ENCODE assay signal across 8 mouse cellular contexts in the genomic region with DNA sequence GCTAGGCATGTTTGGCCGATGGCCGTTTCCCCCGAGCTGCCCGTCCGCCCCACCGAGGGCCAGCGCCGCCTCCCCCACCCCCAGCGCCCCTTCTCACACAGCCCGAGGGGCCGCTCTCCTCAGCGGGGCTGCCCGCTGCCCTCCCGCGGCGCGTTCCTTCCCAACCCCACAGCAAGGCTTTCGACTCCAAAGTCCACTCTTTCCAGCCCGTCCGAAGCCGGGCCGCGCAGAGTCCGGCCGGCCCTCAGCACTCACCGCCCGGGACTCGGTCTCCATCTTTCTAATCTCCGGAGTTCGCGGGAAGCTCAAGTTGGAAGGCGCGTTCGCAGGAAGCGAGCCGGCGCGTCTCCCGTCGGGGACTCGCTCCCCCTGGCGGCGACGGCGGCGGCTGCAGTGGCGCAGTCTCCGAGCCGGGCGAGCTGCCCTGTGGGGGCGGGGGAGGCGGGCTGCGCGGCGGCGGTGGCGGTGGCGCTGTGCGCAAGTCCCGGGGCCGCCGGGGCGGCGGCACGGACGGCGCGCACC. TPM values are rescaled to one million over a fixed set of nuclear protein-coding genes. Genes with fewer than 3 reads are reported as not detected.
A peak's percentile ranks its signal among the peaks of the same experiment; 100 is the strongest.
DNase-seq lines count a peak whose midpoint lies in the region; ATAC-seq and TF ChIP-seq lines count a peak whose summit lies in the region.
"Had no signal": no experiment of that assay in that cellular context is flagged by ENCODE, and none has a peak within 500 bp of the region (broad histone marks: within the 10 kb centered on the region; RNA-seq: fewer than 3 reads in every experiment).

A gene (minus strand): TSS at position 426 of the 522 bp plus-strand sequence.

- 13% methylated on average over 65 of the region's 68 CpGs for WGBS in embryonic facial prominence, embryonic 15.5 days
- WGBS in heart, embryonic 11.5 days (ENCODE audit: insufficient replicate concordance): 13% methylated on average over 51 of the region's 68 CpGs
- 9% methylated on average over 63 of the region's 68 CpGs for WGBS in limb, embryonic 13.5 days
- 17% methylated on average over 59 of the region's 68 CpGs for WGBS in midbrain, embryonic 13.5 days

- H3K27me3 ChIP-seq in embryonic facial prominence, embryonic 15.5 days: peaks cover 20% of the 10 kb centered on the region
- peaks cover 15% of the 10 kb centered on the region for H3K27me3 ChIP-seq in heart, embryonic 11.5 days (ENCODE audit: control insufficient read depth, insufficient read depth, low read length)
- H3K27me3 ChIP-seq in limb, embryonic 13.5 days: peaks cover 36% of the 10 kb centered on the region
- H3K27me3 ChIP-seq in midbrain, embryonic 13.5 days: peaks cover 32% of the 10 kb centered on the region

- no peaks in the 10 kb centered on the region for H3K36me3 ChIP-seq in embryonic facial prominence, embryonic 15.5 days
- H3K36me3 ChIP-seq in heart, embryonic 11.5 days (ENCODE audit: control insufficient read depth, insufficient read depth, low read length): no peaks in the 10 kb centered on the region
- no peaks in the 10 kb centered on the region for H3K36me3 ChIP-seq in limb, embryonic 13.5 days
- no peaks in the 10 kb centered on the region for H3K36me3 ChIP-seq in midbrain, embryonic 13.5 days

- H3K27ac ChIP-seq in bone marrow macrophage, adult 2 months (ENCODE audit: insufficient read depth, low read depth, low read length): no peak within 1 kb of the TSS
- H3K27ac ChIP-seq in embryonic facial prominence, embryonic 15.5 days (replicated peaks): no peak within 1 kb of the TSS
- no peak within 1 kb of the TSS for H3K27ac ChIP-seq in heart, embryonic 11.5 days (ENCODE audit: low read depth, low read length)
- no peak within 1 kb of the TSS for H3K27ac ChIP-seq in limb, embryonic 13.5 days
- no peak within 1 kb of the TSS for H3K27ac ChIP-seq in midbrain, embryonic 13.5 days
- H3K27ac ChIP-seq: macrophage had no signal

- DNase-seq in kidney, adult 9 months: peak; percentile 72
- peak; percentile 62 for DNase-seq in spleen, adult 12 weeks (ENCODE audit: low spot score)

- TF ChIP-seq CTCF in bone marrow macrophage, adult 2 months (IDR thresholded peaks at IDR 0.05; ENCODE audit: low read depth, low read length): 0 out of 2 replicates have a peak, but pooled peaks have one; percentile 7

- H3K4me2 ChIP-seq in embryonic facial prominence, embryonic 15.5 days (replicated peaks): peak within 1 kb of the TSS; percentile 67
- H3K4me2 ChIP-seq in heart, embryonic 11.5 days: peak within 1 kb of the TSS; percentile 59
- peak within 1 kb of the TSS; percentile 64 for H3K4me2 ChIP-seq in limb, embryonic 13.5 days (replicated peaks)
- H3K4me2 ChIP-seq in midbrain, embryonic 13.5 days (replicated peaks): peak within 1 kb of the TSS; percentile 65

- TF ChIP-seq POLR2A in bone marrow macrophage, adult 2 months (IDR thresholded peaks at IDR 0.05; ENCODE audit: borderline replicate concordance, low read depth, low read length): no peak

- peak; percentile 43; the same call in 1 of the 2 replicates for ATAC-seq in embryonic facial prominence, embryonic 15.5 days (ENCODE audit: insufficient number of reproducible peaks, low FRiP score, low TSS enrichment, low read depth)
- 0 out of 2 replicates have a peak, but pooled peaks have one; percentile 31 for ATAC-seq in heart, embryonic 11.5 days (replicated peaks; ENCODE audit: insufficient number of reproducible peaks, low FRiP score, low TSS enrichment)
- ATAC-seq in limb, embryonic 13.5 days (ENCODE audit: low FRiP score, low read depth): peak; percentile 81
- peak; percentile 88 for ATAC-seq in midbrain, embryonic 13.5 days

- H3K9me3 ChIP-seq in embryonic facial prominence, embryonic 15.5 days (replicated peaks): peaks cover 5% of the 10 kb centered on the region; the same call in 1 of the 2 replicates
- H3K9me3 ChIP-seq in heart, embryonic 11.5 days (replicated peaks; ENCODE audit: control insufficient read depth, low read length): peaks cover 3% of the 10 kb centered on the region
- H3K9me3 ChIP-seq in limb, embryonic 13.5 days: peaks cover 11% of the 10 kb centered on the region
- 0 out of 2 replicates have a peak, but pooled peaks cover 4% of the 10 kb centered on the region for H3K9me3 ChIP-seq in midbrain, embryonic 13.5 days

- H3K4me1 ChIP-seq in bone marrow macrophage, adult 2 months (ENCODE audit: control insufficient read depth, insufficient read depth, low read length): no peaks in the 10 kb centered on the region
- H3K4me1 ChIP-seq in embryonic facial prominence, embryonic 15.5 days: peaks cover 10% of the 10 kb centered on the region
- H3K4me1 ChIP-seq in heart, embryonic 11.5 days (ENCODE audit: control insufficient read depth, insufficient read depth, low read length): no peaks in the 10 kb centered on the region; the same call in 1 of the 2 replicates
- H3K4me1 ChIP-seq in limb, embryonic 13.5 days: 0 out of 2 replicates have a peak, but pooled peaks cover 3% of the 10 kb centered on the region
- peaks cover 6% of the 10 kb centered on the region; the same call in 1 of the 2 replicates for H3K4me1 ChIP-seq in midbrain, embryonic 13.5 days (replicated peaks)

- H3K4me3 ChIP-seq in bone marrow macrophage, adult 2 months (ENCODE audit: insufficient read depth, low read length): peak within 1 kb of the TSS; percentile 61
- peak within 1 kb of the TSS; percentile 50 for H3K4me3 ChIP-seq in embryonic facial prominence, embryonic 15.5 days (replicated peaks)
- peak within 1 kb of the TSS; percentile 37 for H3K4me3 ChIP-seq in heart, embryonic 11.5 days (ENCODE audit: low read depth, low read length)
- H3K4me3 ChIP-seq in limb, embryonic 13.5 days: peak within 1 kb of the TSS; percentile 47
- H3K4me3 ChIP-seq in midbrain, embryonic 13.5 days (replicated peaks): peak within 1 kb of the TSS; percentile 54

- no peak within 1 kb of the TSS for H3K9ac ChIP-seq in embryonic facial prominence, embryonic 15.5 days
- no peak within 1 kb of the TSS; the same call in 1 of the 2 replicates for H3K9ac ChIP-seq in heart, embryonic 11.5 days (ENCODE audit: low read depth, low read length)
- H3K9ac ChIP-seq in limb, embryonic 13.5 days: 0 out of 2 replicates have a peak within 1 kb of the TSS, but pooled peaks have one; percentile 19
- peak within 1 kb of the TSS; percentile 49; the same call in 1 of the 2 replicates for H3K9ac ChIP-seq in midbrain, embryonic 13.5 days (replicated peaks)

RNA-seq across cellular contexts. Expression of the gene that starts here (rescaled TPM):
- polyA plus RNA-seq in bone marrow macrophage, adult 2 months (2012; ENCODE audit: insufficient read depth, insufficient read length, missing spikeins): not detected in 2 replicates
- polyA plus RNA-seq in embryonic facial prominence, embryonic 15.5 days (2015; fragmentation: Nextera tagmentation; extraction: Ambion mirVana): 0.07 and 0.32 TPM in 2 replicates
- polyA plus RNA-seq in heart, embryonic 11.5 days (2014; fragmentation: Nextera tagmentation; extraction: Ambion mirVana): 0.20 and 0.33 TPM in 2 replicates
- 0.42 and 4.8 TPM in 2 replicates for polyA plus RNA-seq in limb, embryonic 13.5 days (2015; fragmentation: Nextera tagmentation; extraction: Ambion mirVana)
- 0.55 and 0.62 TPM in 2 replicates for polyA plus RNA-seq in midbrain, embryonic 13.5 days (2015; fragmentation: Nextera tagmentation; extraction: Ambion mirVana)
- polyA plus RNA-seq: macrophage had no signal

Comparison
In these comparisons a context has a peak if more than half of its experiments do, and no peak if none do; other contexts are left out.
1. Peak in ATAC-seq, H3K4me3 ChIP-seq and H3K4me2 ChIP-seq in embryonic facial prominence, embryonic 15.5 days; RNA of the gene not detected or under 1 TPM.
2. Peak in ATAC-seq, H3K4me3 ChIP-seq and H3K4me2 ChIP-seq in heart, embryonic 11.5 days; RNA of the gene not detected or under 1 TPM.
3. Peak in ATAC-seq, H3K4me3 ChIP-seq, H3K9ac ChIP-seq and H3K4me2 ChIP-seq in midbrain, embryonic 13.5 days; RNA of the gene not detected or under 1 TPM.
4. ATAC-seq: peak in every context shown above with its lines; median percentile 88 in midbrain, embryonic 13.5 days; 81 in limb, embryonic 13.5 days; 43 in embryonic facial prominence, embryonic 15.5 days; 31 in heart, embryonic 11.5 days.